Mouse (Mus musculus): ENCODE results near the gene Foxf2. TPM values are rescaled to one million over a fixed set of nuclear protein-coding genes. Genes with fewer than 3 reads are reported as not detected.

The Foxf2 gene
- total RNA-seq, 1 experiment: 0.80 TPM

DNA sequence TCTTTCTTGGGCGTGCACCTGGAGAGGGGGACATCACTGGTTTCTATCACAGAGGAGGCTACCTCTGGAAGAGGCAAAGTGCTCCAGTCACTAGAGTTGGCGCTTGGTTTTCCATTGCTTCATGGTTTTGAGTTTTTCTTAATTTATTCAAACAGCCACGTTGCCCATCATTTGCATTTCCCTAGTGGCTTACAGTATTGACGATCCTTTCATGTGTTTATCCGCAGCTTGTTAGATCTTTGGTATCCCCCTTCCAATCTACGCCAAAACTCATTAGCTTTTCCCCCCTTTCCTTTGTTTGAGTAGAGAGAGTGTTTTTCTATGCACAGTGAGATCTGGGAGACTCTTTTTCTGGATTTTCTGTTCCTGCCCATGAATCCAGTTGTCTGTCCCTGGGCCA lies 39.8 kb downstream of the Foxf2 start:
- no peak for DNase-seq (ENCODE audit: low read depth, low spot score)
- no peak overlapping the region for H3K4me3 ChIP-seq (ENCODE audit: insufficient read depth in 1 of 2, low read depth in 1 of 2, low read length in 2 of 2, poor library complexity in 1 of 2, severe bottlenecking in 1 of 2)
- peaks cover 0 to 2% of the 10 kb centered on the region in 2 experiments; a peak in 1 of 4 replicates for H3K4me1 ChIP-seq (ENCODE audit: control insufficient read depth in 2 of 2, insufficient read depth in 2 of 2, low read length in 2 of 2, poor library complexity in 1 of 2)
- H3K9me3 ChIP-seq (ENCODE audit: control insufficient read depth, insufficient read depth, low read depth, low read length): no peaks in the 10 kb centered on the region
- no peak overlapping the region for H3K9ac ChIP-seq (ENCODE audit: insufficient read depth, low read depth, low read length, poor library complexity, severe bottlenecking)
- in situ Hi-C loops (cut with MboI; ENCODE audit: low sequenced_read_pairs in 2 of 2, unreplicated experiment in 2 of 2): no loop called here
- no peaks in the 10 kb centered on the region for H3K36me3 ChIP-seq (ENCODE audit: control insufficient read depth, insufficient read depth, low read length, poor library complexity, severe bottlenecking)
- H3K27ac ChIP-seq (ENCODE audit: insufficient read depth, low read depth, low read length, poor library complexity, severe bottlenecking): no peak overlapping the region
- TF ChIP-seq MAFK (IDR thresholded peaks at IDR 0.05; ENCODE audit: insufficient read depth, low read depth, low read length) (no peak), HCFC1 (IDR thresholded peaks at IDR 0.05; ENCODE audit: borderline replicate concordance, insufficient read depth, low read length) (no peak), CHD2 (IDR thresholded peaks at IDR 0.05; ENCODE audit: low read depth, low read length) (no peak)

DNA sequence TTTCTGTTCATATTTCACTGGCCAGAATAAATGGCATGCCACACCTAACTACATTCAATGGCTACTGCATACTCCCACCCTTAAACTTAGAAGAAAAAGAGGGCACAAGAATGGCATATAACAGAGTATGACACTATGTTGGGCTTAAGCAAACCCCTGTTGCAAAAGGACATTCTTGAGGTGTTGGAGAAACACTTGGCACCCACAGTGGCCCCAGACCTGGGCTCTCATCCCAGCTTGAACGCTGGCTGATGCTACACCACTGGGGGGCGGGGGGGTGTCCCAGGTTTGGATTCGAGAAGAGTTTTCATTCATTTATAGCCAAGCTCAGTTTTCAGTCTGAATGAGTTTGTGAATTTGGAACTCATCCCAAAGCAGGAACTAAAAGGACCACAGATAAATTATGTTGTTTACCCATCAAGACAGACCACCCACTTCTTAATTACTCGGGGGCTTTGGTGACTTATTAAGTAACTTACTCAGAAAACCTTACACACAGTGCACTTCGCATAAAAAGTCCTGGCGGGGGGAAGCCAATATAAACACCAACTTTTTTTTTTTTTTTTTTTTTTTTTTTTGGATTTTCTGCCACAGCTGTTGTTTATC lies 42.4 kb downstream of the Foxf2 start:
- no peak for DNase-seq (ENCODE audit: low read depth, low spot score)
- no peaks in the 10 kb centered on the region for H3K4me1 ChIP-seq (ENCODE audit: control insufficient read depth in 2 of 2, insufficient read depth in 2 of 2, low read length in 2 of 2, poor library complexity in 1 of 2)
- no peak overlapping the region for H3K4me3 ChIP-seq (ENCODE audit: insufficient read depth in 1 of 2, low read depth in 1 of 2, low read length in 2 of 2, poor library complexity in 1 of 2, severe bottlenecking in 1 of 2)
- H3K9ac ChIP-seq (ENCODE audit: insufficient read depth, low read depth, low read length, poor library complexity, severe bottlenecking): no peak overlapping the region
- no peak overlapping the region for H3K27ac ChIP-seq (ENCODE audit: insufficient read depth, low read depth, low read length, poor library complexity, severe bottlenecking)
- peaks cover 2% of the 10 kb centered on the region; the same call in 1 of the 2 replicates for H3K9me3 ChIP-seq (ENCODE audit: control insufficient read depth, insufficient read depth, low read depth, low read length)
- peaks cover 5% of the 10 kb centered on the region; the same call in 1 of the 2 replicates for H3K36me3 ChIP-seq (ENCODE audit: control insufficient read depth, insufficient read depth, low read length, poor library complexity, severe bottlenecking)
- TF ChIP-seq MAFK (IDR thresholded peaks at IDR 0.05; ENCODE audit: insufficient read depth, low read depth, low read length) (no peak), ZNF384 (IDR thresholded peaks at IDR 0.05; ENCODE audit: low read depth, low read length) (no peak), ZC3H11A (IDR thresholded peaks at IDR 0.05; ENCODE audit: borderline replicate concordance, low read depth, low read length) (no peak), HCFC1 (IDR thresholded peaks at IDR 0.05; ENCODE audit: borderline replicate concordance, insufficient read depth, low read length) (no peak), CHD2 (IDR thresholded peaks at IDR 0.05; ENCODE audit: low read depth, low read length) (no peak)
- in situ Hi-C loops (cut with MboI; ENCODE audit: low sequenced_read_pairs in 2 of 2, unreplicated experiment in 2 of 2): no loop called here

DNA sequence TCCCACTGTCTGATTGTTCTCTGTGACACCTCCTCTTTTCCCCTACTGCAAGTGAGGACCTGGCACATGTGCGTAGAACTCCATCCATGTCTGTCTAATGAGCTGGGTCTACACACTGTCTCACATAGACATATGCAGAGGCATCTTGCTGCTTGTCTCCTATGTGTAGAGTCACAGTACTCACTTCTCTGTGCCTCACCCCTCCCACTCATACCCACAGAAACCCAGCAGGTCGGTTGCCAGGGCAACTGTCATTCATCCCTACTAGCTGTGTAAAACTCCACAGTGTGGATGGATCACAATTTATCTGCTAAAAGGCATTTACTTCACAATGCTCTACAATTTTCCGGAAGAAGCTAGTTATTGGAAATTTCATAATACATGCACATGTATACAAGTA lies 46.5 kb downstream of the Foxf2 start:
- Histone ChIP-seq H3K36me3 (ENCODE audit: control insufficient read depth, insufficient read depth, low read length, poor library complexity, severe bottlenecking) (peaks cover 11% of the 10 kb centered on the region), H3K27ac (ENCODE audit: insufficient read depth, low read depth, low read length, poor library complexity, severe bottlenecking) (no peak overlapping the region), H3K4me1 (ENCODE audit: control insufficient read depth in 2 of 2, insufficient read depth in 2 of 2, low read length in 2 of 2, poor library complexity in 1 of 2) (no peaks in the 10 kb centered on the region), H3K9me3 (ENCODE audit: control insufficient read depth, insufficient read depth, low read depth, low read length) (peaks cover 2% of the 10 kb centered on the region; the same call in 1 of the 2 replicates), H3K9ac (ENCODE audit: insufficient read depth, low read depth, low read length, poor library complexity, severe bottlenecking) (no peak overlapping the region), H3K4me3 (ENCODE audit: insufficient read depth in 1 of 2, low read depth in 1 of 2, low read length in 2 of 2, poor library complexity in 1 of 2, severe bottlenecking in 1 of 2) (no peak overlapping the region)
- in situ Hi-C loops (cut with MboI; ENCODE audit: low sequenced_read_pairs in 2 of 2, unreplicated experiment in 2 of 2): no loop called here
- no peak for DNase-seq (ENCODE audit: low read depth, low spot score)
- TF ChIP-seq CHD2 (IDR thresholded peaks at IDR 0.05; ENCODE audit: low read depth, low read length) (no peak), HCFC1 (IDR thresholded peaks at IDR 0.05; ENCODE audit: borderline replicate concordance, insufficient read depth, low read length) (no peak), ZC3H11A (IDR thresholded peaks at IDR 0.05; ENCODE audit: borderline replicate concordance, low read depth, low read length) (no peak), ZNF384 (IDR thresholded peaks at IDR 0.05; ENCODE audit: low read depth, low read length) (no peak)

Other genes with a start within 250 kb of the Foxf2 start
- 0.32 and 1.6 TPM in 2 replicates for gene Foxq1, start 69.7 kb upstream of the Foxf2 start, total RNA-seq (2012; rRNA removed)
- 0.21 and 0.22 TPM in 2 replicates for gene A530084C06Rik, start 66.5 kb upstream of the Foxf2 start, total RNA-seq (2012; rRNA removed)
- 0.42 and 1.2 TPM in 2 replicates for gene Foxc1, start 180.8 kb downstream of the Foxf2 start, total RNA-seq (2012; rRNA removed)